Mouse (Mus musculus) limb, embryonic 12.5 days (tissue): ENCODE data around the gene Entpd5. TPM values are rescaled to one million over a fixed set of nuclear protein-coding genes. Genes with fewer than 3 reads are reported as not detected.

Experiments
- ATAC-seq: fragments of 200-750 bp; cut with Nextera tagmentation; 2 replicates; pipeline ENCODE4 v1.8.0; 2017; ENCODE audit warnings: low read depth, moderate TSS enrichment; ENCODE audit not compliant: insufficient number of reproducible peaks, insufficient read depth, low FRiP score, low TSS enrichment
- H3K27ac ChIP-seq: fragments of 300-500 bp; sonication (generic); 2 replicates; pipeline ENCODE4 v1.5.1; 2016; ENCODE audit warnings: mild to moderate bottlenecking, moderate library complexity
- H3K27me3 ChIP-seq: fragments of 300-500 bp; sonication (generic); 2 replicates; pipeline ENCODE4 v1.6.1; 2016; ENCODE audit warnings: mild to moderate bottlenecking, moderate library complexity
- H3K36me3 ChIP-seq: fragments of 300-500 bp; sonication (generic); 2 replicates; pipeline ENCODE4 v1.6.1; 2016; ENCODE audit warnings: mild to moderate bottlenecking, moderate library complexity
- H3K4me1 ChIP-seq: fragments of 300-500 bp; sonication (generic); replicated peaks from 2 replicates; pipeline ENCODE4 v1.6.1; 2016
- H3K4me2 ChIP-seq: fragments of 300-500 bp; sonication (generic); 2 replicates; pipeline ENCODE4 v1.6.1; 2016; ENCODE audit warnings: mild to moderate bottlenecking, moderate library complexity
- H3K4me3 ChIP-seq: fragments of 300-500 bp; sonication (generic); replicated peaks from 2 replicates; pipeline ENCODE4 v1.5.1; 2016; ENCODE audit warnings: mild to moderate bottlenecking
- H3K9ac ChIP-seq: fragments of 300-500 bp; sonication (generic); replicated peaks from 2 replicates; pipeline ENCODE4 v1.6.1; 2016; ENCODE audit warnings: mild to moderate bottlenecking, moderate library complexity
- H3K9me3 ChIP-seq: fragments of 300-500 bp; sonication (generic); 2 replicates; pipeline ENCODE4 v1.6.1; 2016; ENCODE audit warnings: mild to moderate bottlenecking, moderate library complexity
- WGBS: fragments of 180-500 bp; shearing (Covaris S2); methylation state at CpG from one replicate; pipeline ENCODE4 v1.1.7; 2016; 5-methylcytosine and 5-hydroxymethylcytosine counted together
- polyA plus RNA-seq: library from polyadenylated mRNA; unstranded; fragments of >200 nt; fragmentation: Nextera tagmentation; extraction: Ambion mirVana; gene quantifications from 2 replicates; pipeline ENCODE4 v1.2.1, GENCODE M21; 2016

Gene Entpd5
- polyA plus RNA-seq, 1 experiment from 2014 or later, result 11.4 TPM

GRCm38 (mm10) chr12:84398629-84399028 is 10.2 kb downstream of the Entpd5 start:
- WGBS, result 84% methylated on average over 5 of the region's 5 CpGs
- no peaks in the 10 kb centered on the region for H3K4me1 ChIP-seq
- no peak overlapping the region for H3K9ac ChIP-seq

DNA sequence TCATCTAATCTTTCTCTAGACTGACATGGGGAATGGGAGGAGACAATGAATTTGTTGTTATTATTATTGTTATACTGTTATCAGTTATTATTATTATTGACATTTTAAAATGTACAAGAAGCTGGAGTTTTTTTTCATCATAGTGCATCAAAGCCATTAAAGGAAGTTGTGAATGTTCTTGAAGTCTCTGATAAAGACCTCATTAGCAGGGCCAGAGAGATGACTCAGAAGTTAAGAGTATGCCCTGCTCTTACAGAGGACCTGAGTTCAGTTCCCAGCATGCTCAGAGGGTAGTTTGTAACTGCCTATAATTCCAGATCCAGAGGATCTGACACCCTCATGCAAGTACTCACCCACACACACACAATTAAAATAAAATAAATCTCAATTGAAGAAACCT is 11.1 kb downstream of the Entpd5 start:
- no peaks in the 10 kb centered on the region for H3K9me3 ChIP-seq
- no peak overlapping the region for H3K4me2 ChIP-seq
- no peak overlapping the region for H3K27ac ChIP-seq
- no peak for ATAC-seq
- no peaks in the 10 kb centered on the region for H3K4me1 ChIP-seq
- no peaks in the 10 kb centered on the region for H3K27me3 ChIP-seq
- H3K9ac ChIP-seq, result no peak overlapping the region
- no peaks in the 10 kb centered on the region for H3K36me3 ChIP-seq
- no peak overlapping the region for H3K4me3 ChIP-seq

More at GRCm38 (mm10) chr12:84398629-84399028, 10.2 kb downstream of the Entpd5 start:
- Histone ChIP-seq H3K4me3 (no peak overlapping the region), H3K4me2 (no peak overlapping the region), H3K27ac (no peak overlapping the region), H3K9me3 (no peaks in the 10 kb centered on the region), H3K27me3 (no peaks in the 10 kb centered on the region), H3K36me3 (no peaks in the 10 kb centered on the region)
- ATAC-seq, result no peak

GRCm38 (mm10) chr12:84396947-84397679 is 11.7 kb downstream of the Entpd5 start:
- Histone ChIP-seq H3K4me1 (no peaks in the 10 kb centered on the region), H3K27me3 (no peaks in the 10 kb centered on the region), H3K9ac (no peak overlapping the region), H3K4me3 (no peak overlapping the region), H3K4me2 (no peak overlapping the region), H3K36me3 (no peaks in the 10 kb centered on the region), H3K9me3 (no peaks in the 10 kb centered on the region), H3K27ac (no peak overlapping the region)
- no peak for ATAC-seq
- 83% methylated on average over 14 of the region's 14 CpGs for WGBS

DNA sequence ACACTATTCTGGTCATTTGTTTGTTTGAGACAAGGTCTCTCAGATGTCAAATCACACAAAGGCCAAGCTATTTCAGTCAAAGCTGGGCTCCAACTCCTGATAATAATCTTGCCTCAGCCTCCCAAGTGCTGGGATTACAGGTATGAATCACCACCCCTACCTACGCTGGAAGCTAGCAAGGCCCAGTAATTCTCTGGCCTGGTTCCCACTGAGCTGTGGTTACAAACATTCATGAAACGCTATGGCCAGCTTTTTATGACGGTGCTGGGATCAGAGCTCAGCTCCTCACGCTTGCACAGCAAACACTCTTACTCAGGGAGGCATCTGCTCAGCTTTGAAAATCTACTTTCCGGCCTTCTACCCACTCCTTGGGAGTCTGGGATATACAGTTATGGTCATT is 15.0 kb downstream of the Entpd5 start:
- H3K4me3 ChIP-seq, result no peak overlapping the region
- WGBS, result 82% methylated on average over 5 of the region's 5 CpGs
- H3K27me3 ChIP-seq, result no peaks in the 10 kb centered on the region
- no peak overlapping the region for H3K4me2 ChIP-seq
- no peak for ATAC-seq
- H3K27ac ChIP-seq, result no peak overlapping the region
- H3K36me3 ChIP-seq, result no peaks in the 10 kb centered on the region
- H3K4me1 ChIP-seq, result no peaks in the 10 kb centered on the region
- no peak overlapping the region for H3K9ac ChIP-seq
- no peaks in the 10 kb centered on the region for H3K9me3 ChIP-seq

DNA sequence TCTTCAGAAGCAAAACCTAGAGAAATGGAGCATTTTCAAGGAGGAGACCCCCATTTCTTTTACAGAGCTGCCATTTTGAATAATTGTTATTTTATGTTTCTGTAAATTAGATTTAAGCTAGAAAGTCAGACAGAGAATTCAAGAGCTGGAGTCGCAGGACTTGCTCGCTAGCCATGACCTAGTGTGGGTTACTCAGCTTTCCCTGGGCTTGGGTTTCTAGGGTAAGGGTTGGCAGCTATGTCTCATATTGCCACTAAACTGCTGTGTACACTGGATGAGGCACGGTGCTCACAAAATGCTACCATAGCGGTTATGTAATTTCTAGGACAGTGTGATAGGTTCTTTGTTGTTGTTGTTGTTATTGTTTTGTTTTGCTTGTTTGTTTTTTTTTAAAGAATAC is 16.1 kb downstream of the Entpd5 start:
- no peaks in the 10 kb centered on the region for H3K27me3 ChIP-seq
- H3K4me2 ChIP-seq, result no peak overlapping the region
- ATAC-seq, result no peak
- 93% methylated on average over 4 of the region's 4 CpGs for WGBS
- no peaks in the 10 kb centered on the region for H3K36me3 ChIP-seq
- H3K9ac ChIP-seq, result no peak overlapping the region
- no peaks in the 10 kb centered on the region for H3K9me3 ChIP-seq
- no peak overlapping the region for H3K4me3 ChIP-seq
- H3K27ac ChIP-seq, result no peak overlapping the region
- no peaks in the 10 kb centered on the region for H3K4me1 ChIP-seq

- Histone ChIP-seq H3K4me2 (no peak overlapping the region), H3K9me3 (no peaks in the 10 kb centered on the region), H3K4me1 (no peaks in the 10 kb centered on the region), H3K9ac (no peak overlapping the region), H3K27me3 (no peaks in the 10 kb centered on the region), H3K27ac (no peak overlapping the region), H3K4me3 (no peak overlapping the region), H3K36me3 (no peaks in the 10 kb centered on the region)
- no peak for ATAC-seq
- WGBS, result 71% methylated on average over 6 of the region's 6 CpGs
These were observed 18.5 kb downstream of the Entpd5 start for GRCm38 (mm10) chr12:84390336-84390735.

DNA sequence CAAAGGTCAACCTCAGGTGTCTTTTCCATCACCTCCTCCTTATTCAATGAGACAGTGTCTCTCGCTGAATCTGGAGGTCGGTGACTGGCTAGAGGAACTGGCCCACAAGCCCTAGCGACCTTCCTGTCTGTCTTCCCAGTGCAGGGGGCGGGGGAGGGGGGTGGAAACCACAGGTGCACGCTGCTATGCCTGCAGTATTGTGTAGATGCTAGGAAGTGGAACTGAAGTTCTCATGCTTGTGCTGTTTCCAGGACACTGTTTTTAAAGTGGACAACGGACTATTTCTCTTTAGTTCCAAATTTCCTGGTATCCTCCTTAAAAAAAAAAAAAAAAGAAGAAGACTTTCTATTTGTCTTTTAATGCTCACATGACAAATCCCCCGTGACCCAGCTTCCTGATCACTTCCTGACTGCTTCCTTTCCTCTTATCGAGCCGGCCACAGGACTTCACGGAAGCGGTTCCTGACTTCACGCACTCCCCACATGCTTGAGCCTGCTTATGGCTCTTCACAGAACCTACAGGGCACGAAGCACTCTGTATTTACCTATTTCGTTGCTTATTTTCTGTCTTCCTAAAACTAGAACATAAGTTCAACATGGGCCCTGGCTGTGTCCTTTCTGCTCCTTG is 19.9 kb downstream of the Entpd5 start:
- H3K4me2 ChIP-seq, result no peak overlapping the region
- 76% methylated on average over 14 of the region's 14 CpGs for WGBS
- no peaks in the 10 kb centered on the region for H3K9me3 ChIP-seq
- peaks cover 4% of the 10 kb centered on the region; the same call in 1 of the 2 replicates for H3K36me3 ChIP-seq
- H3K27ac ChIP-seq, result no peak overlapping the region
- no peak overlapping the region for H3K9ac ChIP-seq
- no peaks in the 10 kb centered on the region for H3K27me3 ChIP-seq
- ATAC-seq, result no peak
- H3K4me3 ChIP-seq, result no peak overlapping the region
- H3K4me1 ChIP-seq, result no peaks in the 10 kb centered on the region

GRCm38 (mm10) chr12:84388097-84388496 is 20.7 kb downstream of the Entpd5 start:
- H3K4me2 ChIP-seq, result no peak overlapping the region
- peaks cover 4% of the 10 kb centered on the region; the same call in 1 of the 2 replicates for H3K36me3 ChIP-seq
- 90% methylated on average over 8 of the region's 8 CpGs for WGBS
- no peak overlapping the region for H3K4me3 ChIP-seq
- no peaks in the 10 kb centered on the region for H3K4me1 ChIP-seq
- H3K9me3 ChIP-seq, result no peaks in the 10 kb centered on the region
- H3K9ac ChIP-seq, result no peak overlapping the region
- ATAC-seq, result no peak
- no peak overlapping the region for H3K27ac ChIP-seq
- no peaks in the 10 kb centered on the region for H3K27me3 ChIP-seq

GRCm38 (mm10) chr12:84385408-84385807 is 23.4 kb downstream of the Entpd5 start:
- H3K27ac ChIP-seq, result no peak overlapping the region
- WGBS, result 86% methylated on average over 4 of the region's 4 CpGs

GRCm38 (mm10) chr12:84384644-84385081 is 24.2 kb downstream of the Entpd5 start:
- WGBS, result 82% methylated on average over 5 of the region's 5 CpGs
- Histone ChIP-seq H3K9me3 (no peaks in the 10 kb centered on the region), H3K27ac (no peak overlapping the region), H3K4me3 (no peak overlapping the region), H3K36me3 (peaks cover 4% of the 10 kb centered on the region; the same call in 1 of the 2 replicates), H3K4me2 (no peak overlapping the region), H3K9ac (no peak overlapping the region), H3K4me1 (no peaks in the 10 kb centered on the region), H3K27me3 (no peaks in the 10 kb centered on the region)
- ATAC-seq, result no peak

More at GRCm38 (mm10) chr12:84385408-84385807, 23.4 kb downstream of the Entpd5 start:
- Histone ChIP-seq H3K27me3 (no peaks in the 10 kb centered on the region), H3K4me1 (no peaks in the 10 kb centered on the region), H3K4me2 (no peak overlapping the region), H3K36me3 (peaks cover 4% of the 10 kb centered on the region; the same call in 1 of the 2 replicates), H3K9me3 (no peaks in the 10 kb centered on the region), H3K9ac (no peak overlapping the region), H3K4me3 (no peak overlapping the region)
- ATAC-seq, result no peak

GRCm38 (mm10) chr12:84382369-84382768 is 26.5 kb downstream of the Entpd5 start:
- no peak for ATAC-seq
- Histone ChIP-seq H3K4me2 (no peak overlapping the region), H3K27me3 (no peaks in the 10 kb centered on the region), H3K4me3 (no peak overlapping the region), H3K9ac (no peak overlapping the region), H3K27ac (no peak overlapping the region), H3K9me3 (no peaks in the 10 kb centered on the region), H3K36me3 (peaks cover 4% of the 10 kb centered on the region; the same call in 1 of the 2 replicates), H3K4me1 (no peaks in the 10 kb centered on the region)
- 88% methylated on average over 4 of the region's 4 CpGs for WGBS
